Mouse (Mus musculus): ENCODE measurements around the gene Hoxc10. TPM values are rescaled to one million over a fixed set of nuclear protein-coding genes. Genes with fewer than 3 reads are reported as not detected.

Hoxc10 gene
- total RNA-seq, 2 experiments from 2014 or later = not detected

DNA sequence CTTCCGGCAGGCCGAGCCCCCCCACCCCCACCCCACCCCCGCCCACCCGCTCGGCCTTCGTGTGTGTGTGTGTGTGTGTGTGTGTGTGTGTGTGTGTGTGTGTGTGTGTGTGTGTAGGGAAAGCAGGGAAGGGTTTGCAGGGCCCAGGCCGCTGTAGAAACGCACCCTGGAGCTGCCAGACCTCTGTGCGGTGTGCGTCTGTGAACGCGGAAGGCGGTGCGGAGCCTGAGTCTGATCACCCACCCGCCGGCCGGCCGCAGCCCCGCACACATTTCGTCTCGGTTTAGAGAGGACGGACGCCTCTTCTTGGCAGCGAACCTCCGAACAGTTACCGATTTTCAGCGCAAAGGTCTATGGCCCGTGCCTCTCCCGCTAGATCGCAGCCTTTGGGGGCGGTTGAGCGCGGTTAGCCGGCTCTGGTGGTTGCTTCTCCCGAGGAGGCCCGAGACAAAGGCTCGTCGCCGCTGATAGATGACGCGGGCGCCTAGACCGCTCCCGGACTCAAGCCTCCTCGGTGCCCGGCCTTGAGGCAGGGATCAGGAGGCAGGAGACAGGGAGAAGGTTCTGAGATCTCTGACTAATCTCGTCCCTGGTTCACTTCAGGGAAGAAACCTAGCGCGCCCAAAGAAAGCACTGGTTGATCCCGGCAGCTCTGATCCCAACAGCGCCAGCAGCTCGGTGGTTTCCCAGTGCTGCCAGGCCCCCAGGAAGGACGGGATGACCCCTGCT, 23.7 kb upstream of the Hoxc10 start:
- ATAC-seq (replicated peaks; ENCODE audit: low FRiP score, low TSS enrichment, poor library complexity, severe bottlenecking) = no peak

DNA sequence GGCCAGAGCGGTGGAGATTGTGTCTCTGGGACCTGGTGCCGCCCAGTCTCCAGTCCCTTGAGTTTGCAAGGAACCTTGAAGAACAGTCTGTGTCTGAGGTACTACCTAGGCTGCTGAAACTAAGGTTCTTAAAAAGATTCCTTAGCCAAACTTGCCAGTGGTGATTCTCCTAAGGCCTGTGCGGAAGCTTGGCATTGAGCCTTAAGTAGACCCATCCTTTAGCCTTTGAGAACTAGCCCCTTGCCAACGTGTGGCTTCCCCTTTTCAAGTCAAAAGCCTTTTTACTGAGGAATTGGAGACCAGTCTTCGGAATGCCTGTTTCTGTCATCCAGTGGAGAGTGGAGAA, 23.2 kb upstream of the Hoxc10 start:
- no peak for ATAC-seq (replicated peaks; ENCODE audit: low FRiP score, low TSS enrichment, poor library complexity, severe bottlenecking)

DNA sequence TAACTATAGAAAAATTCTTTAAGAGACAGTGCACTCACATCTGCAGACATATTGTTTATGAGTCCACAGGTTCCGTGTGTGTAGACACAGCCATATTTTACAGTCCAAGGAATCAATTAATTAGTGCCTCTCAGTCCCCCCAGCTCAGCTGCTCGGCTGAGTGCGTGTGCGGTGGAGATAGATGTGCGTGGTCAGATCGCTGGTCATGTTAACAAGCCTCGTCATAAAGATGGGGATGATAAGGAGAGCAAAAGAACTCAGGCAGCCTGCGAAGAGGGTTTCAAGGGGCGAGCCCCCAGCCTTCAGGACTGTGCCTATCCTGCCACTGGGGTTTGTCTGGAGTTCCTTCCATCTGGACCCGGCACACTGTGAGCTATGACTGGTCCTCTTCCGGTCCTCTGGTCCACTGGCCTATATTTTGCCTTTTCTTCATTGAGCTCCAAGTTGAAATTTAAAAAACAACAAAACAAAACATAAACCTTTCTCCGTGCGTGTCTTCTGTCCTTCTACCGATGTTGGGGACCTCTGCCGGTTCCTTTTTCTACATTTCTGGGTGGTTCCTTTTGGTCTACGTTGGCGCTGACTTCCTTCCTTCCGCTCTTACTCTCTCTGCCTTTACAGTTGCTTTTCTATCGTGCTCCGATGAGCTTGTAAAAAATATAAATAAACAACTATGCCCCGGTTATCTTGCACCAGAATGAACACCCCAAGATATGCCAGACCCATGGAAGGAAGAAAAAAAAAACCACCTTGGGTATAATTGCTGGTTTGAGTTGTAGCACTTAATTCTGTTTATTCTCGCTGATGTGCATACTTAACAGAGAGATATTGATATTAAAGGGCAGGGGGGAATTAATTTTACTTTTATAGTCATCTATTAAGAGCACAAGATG, 21.2 kb upstream of the Hoxc10 start:
- no peak for ATAC-seq (replicated peaks; ENCODE audit: low FRiP score, low TSS enrichment, poor library complexity, severe bottlenecking)

DNA sequence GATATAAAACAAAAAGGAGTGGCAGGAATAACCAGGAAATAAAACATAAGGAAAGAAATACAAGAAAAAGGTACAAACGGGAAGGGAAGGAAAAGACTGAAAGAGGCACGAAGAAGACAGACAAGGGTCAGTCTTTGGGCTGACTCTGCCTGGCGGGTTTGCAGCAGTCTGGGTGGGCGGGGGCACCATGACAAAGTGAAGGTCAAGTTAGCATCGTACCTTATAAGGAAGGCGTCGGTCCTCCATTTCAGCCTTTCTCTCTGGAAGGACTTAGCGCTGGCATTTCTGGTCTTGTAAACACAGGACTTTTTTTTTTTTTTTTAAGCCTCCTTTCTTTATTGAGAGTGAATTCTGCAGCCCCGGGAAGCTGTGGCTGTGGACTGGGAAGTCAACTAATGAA, 19.3 kb upstream of the Hoxc10 start:
- ATAC-seq (replicated peaks; ENCODE audit: low FRiP score, low TSS enrichment, poor library complexity, severe bottlenecking) = no peak

DNA sequence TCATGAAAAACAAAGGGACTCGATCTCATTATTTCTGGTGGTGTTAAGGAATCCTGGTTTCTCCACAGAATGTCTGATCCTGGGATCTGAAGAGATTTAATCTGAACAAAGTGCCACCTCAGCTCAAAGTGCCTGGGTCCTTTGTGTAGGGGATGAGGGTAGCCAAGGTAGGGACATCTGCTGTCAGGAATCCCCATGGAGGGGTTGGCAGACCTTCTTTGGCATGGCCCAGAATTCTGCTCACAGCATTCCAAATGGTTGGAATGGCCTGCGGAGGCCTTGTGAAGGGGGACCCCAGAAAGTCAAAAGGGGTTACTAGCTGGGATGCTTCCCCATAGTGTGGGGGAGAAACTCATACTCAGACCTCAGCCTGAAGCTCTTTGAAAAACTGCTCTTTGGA, 17.8 kb upstream of the Hoxc10 start:
- no peak for ATAC-seq (replicated peaks; ENCODE audit: low FRiP score, low TSS enrichment, poor library complexity, severe bottlenecking)

DNA sequence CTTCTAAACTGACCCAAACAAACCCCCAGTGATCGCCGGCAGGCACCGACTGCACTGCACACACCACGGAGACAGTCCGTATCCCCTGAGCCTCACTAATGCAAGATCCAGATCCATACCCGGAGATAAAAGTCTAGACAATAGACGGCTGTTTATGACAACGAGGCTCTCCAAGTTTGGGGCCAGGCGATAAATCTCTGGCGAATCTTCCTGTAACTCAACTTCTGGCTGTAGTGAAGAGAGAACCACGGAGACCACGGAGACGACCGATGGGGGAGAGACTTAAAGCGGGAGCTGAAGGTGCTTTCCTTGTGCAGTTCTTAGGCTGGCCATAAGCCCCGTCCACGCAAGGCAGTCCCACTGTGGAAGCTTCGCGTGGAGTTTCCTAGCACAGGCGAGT, 16.9 kb upstream of the Hoxc10 start:
- ATAC-seq (replicated peaks; ENCODE audit: low FRiP score, low TSS enrichment, poor library complexity, severe bottlenecking) = no peak

DNA sequence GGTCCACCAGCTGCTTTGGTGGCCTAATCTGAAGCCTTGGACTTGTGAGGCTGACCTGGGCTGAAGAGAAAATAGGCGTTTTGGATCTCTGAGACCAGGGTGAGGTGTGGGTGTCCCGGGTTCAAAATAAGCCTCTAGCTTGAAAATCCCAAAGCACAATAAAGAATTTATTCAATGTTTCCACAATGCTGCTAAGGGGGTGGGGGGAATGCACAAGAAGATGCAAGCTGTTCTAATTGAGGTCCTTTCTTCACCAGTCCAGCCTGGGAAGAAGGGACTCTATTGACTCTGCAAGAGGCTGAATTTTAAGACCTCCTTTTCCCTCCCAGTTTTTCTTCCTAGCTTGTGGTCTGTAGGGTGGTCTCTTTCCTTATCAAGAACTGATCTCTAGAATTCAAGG, 15.7 kb upstream of the Hoxc10 start:
- ATAC-seq (replicated peaks; ENCODE audit: low FRiP score, low TSS enrichment, poor library complexity, severe bottlenecking) = no peak

DNA sequence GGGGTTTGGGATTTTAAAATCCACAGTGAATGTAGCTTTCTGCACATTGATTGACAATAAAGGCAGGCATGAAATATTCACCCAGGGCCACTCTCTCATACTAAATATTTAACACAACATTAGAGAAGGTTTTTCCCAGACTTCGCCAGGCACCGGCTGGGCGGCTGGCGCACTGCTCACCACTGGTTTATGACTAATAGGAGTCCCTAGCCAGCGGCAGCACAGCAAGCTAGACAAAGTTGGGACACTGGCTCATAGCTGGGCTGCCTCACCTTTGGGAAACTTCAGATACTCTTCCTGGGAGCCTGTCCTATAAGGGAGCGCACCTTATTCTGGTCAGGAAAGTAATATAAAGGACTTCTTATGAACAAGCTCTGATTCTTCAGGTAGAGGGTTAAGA, 13.0 kb upstream of the Hoxc10 start:
- ATAC-seq (replicated peaks; ENCODE audit: low FRiP score, low TSS enrichment, poor library complexity, severe bottlenecking) = no peak

DNA sequence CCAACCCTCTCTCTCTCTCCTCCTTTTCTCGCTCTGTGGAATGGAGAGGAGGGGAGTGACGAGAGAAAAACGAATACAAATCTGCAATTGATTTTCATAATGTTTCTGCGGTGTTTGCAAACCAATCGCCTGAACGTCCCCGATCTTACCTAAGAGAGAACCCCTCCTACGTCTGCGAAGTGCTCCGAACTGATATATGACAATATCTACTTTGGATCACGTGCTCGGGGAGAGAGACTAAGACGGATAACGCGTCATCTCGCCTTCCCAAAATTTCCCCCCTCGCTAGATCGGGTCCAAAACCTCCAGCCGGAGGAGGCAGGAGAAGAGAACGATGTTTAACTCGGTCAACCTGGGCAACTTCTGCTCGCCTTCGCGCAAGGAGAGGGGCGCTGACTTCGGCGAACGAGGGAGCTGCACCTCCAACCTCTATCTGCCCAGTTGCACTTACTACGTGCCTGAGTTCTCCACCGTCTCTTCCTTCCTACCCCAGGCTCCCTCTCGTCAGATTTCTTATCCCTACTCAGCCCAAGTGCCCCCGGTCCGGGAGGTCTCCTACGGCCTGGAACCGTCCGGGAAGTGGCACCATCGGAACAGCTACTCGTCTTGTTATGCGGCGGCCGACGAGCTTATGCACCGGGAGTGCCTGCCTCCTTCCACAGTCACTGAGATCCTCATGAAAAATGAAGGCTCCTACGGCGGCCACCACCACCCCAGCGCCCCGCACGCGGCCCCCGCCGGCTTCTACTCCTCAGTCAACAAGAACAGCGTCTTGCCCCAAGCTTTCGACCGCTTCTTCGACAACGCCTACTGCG, 12.2 kb upstream of the Hoxc10 start, which contains the start of gene Hoxc11:
Hoxc11 (plus strand) TSS at position 236 of the 815 bp plus-strand sequence.
- ATAC-seq (replicated peaks; ENCODE audit: low FRiP score, low TSS enrichment, poor library complexity, severe bottlenecking) = 0 out of 2 replicates have a peak, but pooled peaks have one; percentile 41

DNA sequence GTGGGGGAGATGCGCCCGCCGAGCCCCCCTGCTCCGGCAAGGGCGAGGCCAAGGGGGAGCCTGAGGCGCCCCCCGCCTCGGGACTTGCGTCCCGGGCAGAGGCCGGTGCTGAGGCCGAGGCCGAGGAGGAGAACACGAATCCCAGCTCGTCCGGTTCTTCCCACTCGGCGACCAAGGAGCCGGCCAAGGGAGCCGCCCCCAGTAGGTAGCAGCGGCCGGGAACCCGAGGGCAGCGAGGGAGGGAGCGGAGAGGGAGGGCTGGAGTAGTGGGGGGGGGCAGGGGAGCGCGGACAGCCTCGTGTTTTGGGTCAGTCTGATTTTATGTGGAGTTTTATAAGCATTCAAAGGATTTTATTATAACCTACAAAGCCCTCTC, 11.6 kb upstream of the Hoxc10 start:
- no peak for ATAC-seq (replicated peaks; ENCODE audit: low FRiP score, low TSS enrichment, poor library complexity, severe bottlenecking)

DNA sequence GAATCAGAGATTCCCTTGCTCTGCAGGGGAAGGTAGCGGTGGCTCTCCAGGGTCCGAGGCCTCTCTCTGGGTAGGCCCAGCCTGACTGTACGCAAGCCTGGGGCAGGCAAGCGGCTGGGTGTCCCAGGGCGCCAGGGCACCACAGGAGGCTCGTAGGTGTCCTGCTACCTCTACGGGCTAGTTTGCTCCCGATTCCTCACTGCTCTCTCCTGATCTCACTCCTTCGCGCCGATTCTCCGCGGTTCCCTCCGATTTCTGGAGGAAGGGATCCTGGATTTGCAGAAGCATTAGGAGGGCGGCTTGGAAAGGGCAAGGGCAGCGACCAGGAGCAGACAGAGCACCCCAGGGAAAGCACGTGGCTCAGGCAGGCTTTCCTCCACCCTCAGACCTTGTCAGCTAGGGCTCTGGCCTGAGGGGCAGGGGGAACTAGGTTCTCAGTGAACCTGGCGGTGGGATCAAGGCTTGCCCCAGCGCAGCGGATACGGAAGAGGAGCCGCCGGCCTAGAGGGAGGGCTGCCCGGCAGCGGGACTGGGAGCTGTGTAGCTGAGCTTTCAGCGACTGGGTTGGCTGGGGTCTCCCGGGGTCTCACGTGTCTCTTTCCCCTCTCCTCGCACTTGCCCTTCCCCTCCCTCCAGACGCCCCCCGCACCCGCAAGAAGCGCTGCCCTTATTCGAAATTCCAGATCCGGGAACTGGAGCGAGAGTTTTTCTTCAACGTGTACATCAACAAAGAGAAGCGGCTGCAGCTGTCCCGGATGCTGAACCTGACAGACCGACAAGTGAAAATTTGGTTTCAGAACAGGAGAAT, 10.6 kb upstream of the Hoxc10 start:
- ATAC-seq (replicated peaks; ENCODE audit: low FRiP score, low TSS enrichment, poor library complexity, severe bottlenecking) = no peak

DNA sequence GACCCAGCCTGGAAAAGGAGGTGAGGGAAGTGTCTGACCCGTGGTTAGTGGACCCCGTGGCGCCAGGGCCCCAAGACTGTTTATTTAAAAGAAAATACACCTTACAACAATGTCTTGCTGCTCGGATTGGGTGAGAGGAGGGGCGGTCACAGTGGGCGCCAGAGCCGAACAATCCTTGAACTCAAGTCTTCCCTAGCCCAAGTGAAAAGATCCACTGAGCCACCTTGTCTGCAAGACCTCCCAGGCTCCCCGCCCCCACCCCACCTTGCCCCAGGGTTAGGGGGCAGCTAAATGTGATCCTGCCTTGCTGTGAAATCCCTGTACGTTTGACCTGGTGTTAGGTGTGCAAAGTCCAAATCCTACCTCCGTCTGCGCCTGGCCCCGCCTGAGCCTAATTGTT, 9.7 kb upstream of the Hoxc10 start:
- no peak for ATAC-seq (replicated peaks; ENCODE audit: low FRiP score, low TSS enrichment, poor library complexity, severe bottlenecking)

DNA sequence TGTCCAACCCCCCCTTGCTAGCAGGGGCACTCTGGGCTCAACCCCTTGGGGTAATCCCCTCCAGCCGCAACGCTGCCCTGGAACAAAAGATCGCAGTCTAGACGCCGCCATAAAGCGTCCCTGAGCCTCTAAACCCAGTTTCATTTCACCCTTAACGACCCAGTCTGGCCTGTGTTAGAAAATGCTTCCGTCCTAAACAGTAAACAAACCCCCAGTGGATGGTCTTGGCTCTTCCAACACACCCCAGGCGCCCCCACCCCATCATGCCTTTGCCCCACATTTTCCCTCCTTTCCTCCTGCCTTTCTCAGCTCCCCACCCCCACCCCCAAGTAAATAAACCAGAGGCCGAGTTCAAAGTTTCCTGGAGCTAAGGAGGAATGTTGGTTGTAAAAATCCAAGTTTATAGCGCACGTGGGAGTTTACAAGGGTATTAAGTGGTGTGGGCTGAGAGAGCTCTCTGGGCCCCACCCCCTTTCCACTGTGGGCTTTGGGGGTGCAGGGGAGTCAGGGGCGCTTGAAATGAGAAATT, 6.9 kb upstream of the Hoxc10 start:
- ATAC-seq (replicated peaks; ENCODE audit: low FRiP score, low TSS enrichment, poor library complexity, severe bottlenecking) = no peak

DNA sequence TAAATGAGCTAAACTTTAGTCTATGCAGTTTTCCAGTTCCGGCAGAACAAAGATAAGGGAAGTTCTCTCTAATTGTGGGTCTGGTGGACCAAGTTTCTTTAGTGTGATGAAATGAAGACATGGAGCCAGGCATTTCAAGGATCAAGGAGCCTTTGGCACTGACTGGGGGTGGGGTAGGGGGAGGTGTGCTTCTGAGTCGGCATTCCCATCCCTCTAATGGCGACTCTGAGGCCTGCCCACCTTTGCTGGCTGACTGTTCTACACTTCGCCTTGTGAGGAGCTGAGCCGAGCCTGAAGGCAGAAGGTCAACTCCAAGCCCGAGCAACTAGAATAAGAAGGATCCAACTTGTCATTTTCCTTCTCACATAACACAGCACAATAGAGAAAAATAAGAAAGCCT, 4.9 kb upstream of the Hoxc10 start:
- no peak for ATAC-seq (replicated peaks; ENCODE audit: low FRiP score, low TSS enrichment, poor library complexity, severe bottlenecking)

DNA sequence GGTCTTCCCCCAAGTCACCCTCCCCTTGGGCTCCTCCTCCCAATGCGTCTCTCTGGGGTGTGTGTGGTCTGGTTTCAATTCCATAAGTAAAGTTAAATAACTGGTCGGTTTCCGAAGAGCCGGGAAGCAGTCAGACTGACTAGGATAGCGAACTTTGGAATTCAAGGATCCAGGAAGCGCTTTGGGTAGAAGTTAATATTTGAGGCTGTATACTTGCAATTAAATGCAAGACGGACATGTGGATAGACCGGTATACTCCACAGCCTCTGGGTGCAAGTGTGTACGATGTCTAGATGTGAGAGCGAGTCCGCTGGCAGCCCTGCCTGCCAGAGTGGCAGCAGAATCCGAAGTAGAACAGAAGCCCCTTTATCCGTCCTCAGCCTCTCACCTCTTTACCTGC, 4.1 kb upstream of the Hoxc10 start:
- no peak for ATAC-seq (replicated peaks; ENCODE audit: low FRiP score, low TSS enrichment, poor library complexity, severe bottlenecking)

DNA sequence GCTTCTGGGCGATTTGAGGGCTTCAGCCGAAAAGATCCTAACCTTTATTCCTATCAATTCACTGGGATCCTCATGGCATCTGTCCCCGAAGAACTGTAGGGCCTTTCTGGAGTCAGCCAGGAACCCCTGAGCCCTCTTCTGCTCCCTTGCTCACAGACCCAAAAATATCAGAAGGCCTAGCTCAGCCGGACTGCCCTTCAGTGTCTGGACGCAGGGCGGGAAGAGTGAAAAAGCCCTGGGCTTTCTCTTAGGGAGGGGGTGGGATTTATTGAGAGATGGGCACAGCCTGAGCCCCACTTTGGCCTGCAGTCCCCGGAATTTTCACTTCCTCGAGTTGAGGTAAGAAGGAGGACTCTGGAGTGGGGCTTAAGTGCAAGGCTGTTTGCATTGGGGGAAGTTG, 3.3 kb upstream of the Hoxc10 start:
- ATAC-seq (replicated peaks; ENCODE audit: low FRiP score, low TSS enrichment, poor library complexity, severe bottlenecking) = no peak

DNA sequence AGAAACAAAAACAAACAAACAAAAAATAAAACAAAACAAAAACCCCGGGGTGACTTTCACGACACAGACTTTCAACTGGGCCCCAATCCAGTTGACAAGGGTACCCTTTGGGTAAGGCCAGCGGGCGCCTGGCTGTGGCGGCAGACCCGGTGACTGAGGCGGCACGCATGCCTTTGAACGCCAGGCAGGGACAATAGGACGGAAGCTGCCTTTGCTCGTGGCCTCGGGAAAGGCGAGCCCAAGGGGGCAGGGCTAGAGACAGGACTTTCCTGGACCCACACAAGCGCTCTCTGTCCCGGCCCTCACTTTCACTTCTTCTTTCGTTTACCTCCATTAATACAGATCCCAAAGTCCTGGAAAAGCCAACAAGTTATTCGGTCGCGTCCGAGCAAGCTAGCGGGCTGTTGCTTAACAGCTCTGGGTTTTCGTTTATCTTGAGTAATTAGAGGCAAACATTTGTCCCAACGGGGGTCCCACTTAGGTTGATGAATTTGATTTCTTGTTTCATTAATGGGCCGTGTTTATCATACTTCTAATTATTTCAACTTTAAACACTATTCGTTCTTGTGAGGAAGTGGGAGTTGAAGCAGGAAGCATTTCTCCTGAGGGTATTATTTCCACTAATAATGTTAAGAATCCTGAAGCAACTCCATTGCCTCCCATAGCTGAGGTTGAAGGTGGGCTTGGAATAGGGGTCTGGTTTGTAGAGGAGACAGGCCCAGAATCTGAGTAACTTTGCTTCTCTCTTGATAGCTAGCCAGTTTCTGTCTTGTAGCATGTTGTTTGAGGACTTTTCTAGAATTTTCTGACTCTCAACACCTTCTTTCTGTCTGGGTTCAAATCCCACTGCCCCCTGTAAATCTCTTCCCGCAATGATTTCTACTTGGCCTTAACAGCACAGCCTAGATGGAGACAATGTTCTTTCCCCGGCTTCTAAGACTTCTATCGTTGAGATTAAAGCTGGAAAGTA, 2.6 kb upstream of the Hoxc10 start:
- ATAC-seq (replicated peaks; ENCODE audit: low FRiP score, low TSS enrichment, poor library complexity, severe bottlenecking) = no peak

Data from megakaryocyte-erythroid progenitor cell, adult 5-6 weeks (primary cell).